Mouse (Mus musculus): Measurements from ENCODE around the gene Sprr2j-ps.

The Sprr2j-ps gene

DNA sequence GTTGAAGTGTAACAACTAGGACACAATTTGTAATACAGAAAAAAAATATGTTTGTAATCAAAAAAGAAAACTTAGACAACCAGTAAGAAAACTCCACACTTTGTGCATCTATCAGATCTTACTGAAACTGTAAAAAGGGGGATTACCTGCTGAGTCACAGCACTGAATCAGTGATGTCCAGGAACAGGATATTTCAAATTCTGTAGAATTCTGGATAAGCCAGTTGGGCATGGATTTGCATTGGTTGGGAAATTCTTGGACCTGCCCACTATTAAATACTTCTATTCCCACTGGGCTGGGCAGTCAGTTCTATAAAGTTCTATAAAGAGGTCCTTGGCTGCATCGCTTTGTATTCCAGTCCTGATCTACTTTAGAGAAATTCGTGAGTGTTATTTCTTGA lies at the start of gene Sprr2j-ps:
Gene Sprr2j-ps (plus strand): TSS at position 301 of the 400 bp plus-strand sequence.
- no peak for DNase-seq (ENCODE audit: low spot score in 2 of 2)

GRCm38 (mm10) chr3:92373613-92374012 lies 44.3 kb upstream of the Sprr2j-ps start:
- no peak for DNase-seq (ENCODE audit: low spot score in 2 of 2)

DNA sequence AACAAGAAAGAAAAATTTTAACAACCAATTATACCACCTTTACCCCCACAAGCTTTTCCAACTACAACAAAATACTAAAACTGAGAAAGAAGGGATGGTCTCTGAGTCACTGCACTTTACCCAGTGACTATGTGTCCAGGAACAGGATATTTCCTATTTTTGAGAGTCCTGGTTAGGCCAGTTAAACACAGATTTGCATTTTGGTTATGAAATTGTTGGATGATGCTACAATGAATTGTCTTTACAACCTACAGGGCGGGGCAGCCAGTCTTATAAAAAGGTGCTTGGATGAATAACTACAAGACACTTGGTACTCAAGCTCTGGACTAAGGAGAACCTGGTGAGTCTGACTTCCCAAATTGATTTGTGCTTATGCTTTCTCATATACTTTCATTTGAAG lies 32.5 kb upstream of the Sprr2j-ps start, which contains the start of gene Sprr2h:
Gene Sprr2h (plus strand): TSS at position 301 of the 400 bp plus-strand sequence.
- no peak for DNase-seq (ENCODE audit: low spot score in 2 of 2)

DNA sequence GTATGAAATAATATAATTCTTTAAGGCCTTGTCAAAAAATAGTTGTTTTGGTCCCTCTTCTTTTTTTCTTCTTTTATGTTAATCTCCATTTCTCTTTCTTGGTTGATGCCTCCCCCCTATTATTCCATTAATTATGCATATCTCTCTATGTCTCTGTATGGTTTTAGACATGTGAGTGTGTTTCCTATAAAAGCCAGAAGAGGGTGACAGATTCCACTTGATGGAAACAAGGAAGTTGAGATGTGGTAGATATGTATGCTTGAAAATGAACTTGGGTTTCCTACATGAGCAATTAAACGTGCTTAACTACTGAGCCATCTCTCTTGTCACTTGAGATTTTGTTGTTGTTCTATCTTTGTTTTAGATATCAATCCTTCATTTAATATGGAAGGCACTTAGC lies 23.6 kb upstream of the Sprr2j-ps start:
- DNase-seq (ENCODE audit: low spot score in 2 of 2) = no peak

GRCm38 (mm10) chr3:92407691-92408090 lies 10.2 kb upstream of the Sprr2j-ps start, which contains the start of gene Sprr2i:
TSS of gene Sprr2i (plus strand) at chr3:92407991.
- DNase-seq (ENCODE audit: low spot score in 2 of 2) = no peak

DNA sequence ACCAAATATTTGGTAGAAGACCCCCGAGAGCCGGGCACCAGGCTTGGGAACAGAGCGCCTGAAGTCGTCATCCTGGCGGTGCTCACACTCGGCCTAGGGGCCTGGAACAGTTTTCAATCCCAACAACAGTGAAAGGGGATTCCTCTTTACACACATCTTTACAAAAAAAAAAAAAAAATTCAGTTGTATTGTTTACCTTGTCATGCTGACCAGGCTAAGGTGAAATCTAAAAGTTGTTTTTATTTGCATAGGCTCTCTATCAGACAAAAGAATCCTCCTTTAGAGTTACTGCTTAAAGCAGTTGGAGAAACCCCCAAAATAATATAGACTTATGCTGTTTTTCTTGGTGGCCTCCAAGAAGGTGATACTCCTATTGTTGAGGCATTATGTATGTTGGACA lies 11.4 kb downstream of the Sprr2j-ps start, which contains the start of gene Gm9774:
Gene Gm9774 (minus strand): TSS at position 101 of the 400 bp plus-strand sequence.
- no peak for DNase-seq (ENCODE audit: low spot score in 2 of 2)

DNA sequence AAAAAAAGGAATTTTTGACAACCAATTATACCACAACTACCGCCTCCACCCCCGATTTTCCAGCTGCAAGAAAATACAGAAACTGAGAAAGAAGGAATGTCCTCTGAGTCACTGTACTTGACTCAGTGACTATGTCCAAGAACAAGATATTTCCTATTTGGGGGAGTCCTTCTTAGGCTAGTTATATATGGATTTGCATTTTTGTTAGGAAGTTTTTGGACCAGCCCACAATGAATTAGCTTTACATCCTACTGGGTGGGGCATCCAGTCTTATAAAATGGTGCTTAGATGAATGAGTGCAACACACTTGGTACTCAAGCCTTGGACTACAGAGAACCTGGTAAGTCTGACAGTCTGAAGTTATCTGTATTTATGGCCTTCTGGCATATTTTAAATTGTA lies 14.4 kb downstream of the Sprr2j-ps start, which contains the start of gene Sprr2k:
Gene Sprr2k (plus strand): TSS at position 301 of the 400 bp plus-strand sequence.
- DNase-seq (ENCODE audit: low spot score in 2 of 2) = no peak

DNA sequence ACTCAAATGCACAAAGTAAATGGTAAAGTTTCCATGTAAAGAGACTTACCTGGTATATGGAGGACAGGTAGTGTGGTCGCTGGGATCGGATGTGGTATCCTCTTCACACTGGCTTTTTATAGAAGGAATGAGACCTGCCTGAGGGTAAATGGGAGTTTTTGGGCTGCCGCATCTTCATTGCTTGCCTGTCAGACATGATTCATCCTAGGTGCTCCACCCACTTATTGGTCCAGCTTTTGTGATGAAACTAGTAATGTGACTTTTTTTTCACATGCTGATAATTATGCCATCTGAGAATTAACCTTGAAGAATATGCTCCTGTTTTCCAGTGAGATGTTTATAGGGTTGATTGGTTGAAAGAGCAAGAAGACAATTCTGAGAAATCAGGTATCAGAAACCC lies 20.8 kb downstream of the Sprr2j-ps start, which contains the start of gene Sprr1b:
Gene Sprr1b (minus strand): TSS at position 101 of the 400 bp plus-strand sequence.
- DNase-seq (ENCODE audit: low spot score in 2 of 2) = no peak

- DNase-seq (ENCODE audit: low spot score in 2 of 2) = no peak
These were observed 22.3 kb downstream of the Sprr2j-ps start for GRCm38 (mm10) chr3:92440177-92440576.

GRCm38 (mm10) chr3:92455151-92455550 lies 37.3 kb downstream of the Sprr2j-ps start:
- DNase-seq (ENCODE audit: low spot score in 2 of 2) = no peak

- no peak for DNase-seq (ENCODE audit: low spot score in 2 of 2)
These were observed 40.7 kb downstream of the Sprr2j-ps start, which contains the start of gene Sprr3 for GRCm38 (mm10) chr3:92458620-92459019. TSS of gene Sprr3 (minus strand) at chr3:92458720.

- no peak for DNase-seq (ENCODE audit: low spot score in 2 of 2)
These were observed 48.7 kb downstream of the Sprr2j-ps start for GRCm38 (mm10) chr3:92466576-92466975.

DNA sequence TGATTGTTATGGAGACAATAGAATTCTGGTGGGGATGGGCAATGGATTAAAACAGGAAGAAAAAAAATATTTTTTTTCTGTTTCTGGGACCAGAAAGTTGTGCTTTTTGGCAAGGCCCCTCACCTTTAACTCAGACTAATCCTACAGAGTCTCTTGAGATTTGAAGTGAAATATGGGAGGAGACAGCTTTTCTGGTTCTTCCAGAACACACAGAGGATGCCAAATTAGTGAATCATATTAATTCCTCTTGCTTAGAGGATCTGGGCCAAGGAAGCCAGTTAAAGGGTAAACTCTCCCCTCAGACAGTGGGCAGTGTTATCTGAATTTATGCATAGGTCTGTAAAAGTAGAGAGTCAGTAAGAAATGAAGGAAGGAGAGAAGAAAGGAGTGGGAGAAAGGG lies 49.5 kb downstream of the Sprr2j-ps start:
- no peak for DNase-seq (ENCODE audit: low spot score in 2 of 2)
